Mouse (Mus musculus): ENCODE measurements at regions not wholly inside any gene's neighbourhood (a gene's known extent, or its start where the extent isn't known, plus 50 kb on each side); places are given as distances from the start of the nearest gene placed in this dataset.

GRCm38 (mm10) chr3:78908196-78908844 lies 378.0 kb downstream of the Rapgef2 start:
- in situ Hi-C loops (cut with MboI; ENCODE audit: unreplicated experiment in 2 of 2): loop anchor here in 1 of 2 experiments (5.0 to 25.0 kb wide), 3 partner anchors 271 to 1696 kb away; no protein-coding TSS in a partner anchor

GRCm38 (mm10) chr3:78907778-78908177 lies 378.5 kb downstream of the Rapgef2 start:
- in situ Hi-C loops (cut with MboI; ENCODE audit: unreplicated experiment in 2 of 2): loop anchor here in 1 of 2 experiments (5.0 to 25.0 kb wide), 3 partner anchors 270 to 1695 kb away; no protein-coding TSS in a partner anchor

GRCm38 (mm10) chr3:78901838-78902484 lies 384.4 kb downstream of the Rapgef2 start:
- in situ Hi-C loops (cut with MboI; ENCODE audit: unreplicated experiment in 2 of 2): loop anchor here in 1 of 2 experiments (25.0 kb wide), 2 partner anchors 265 to 1690 kb away; no protein-coding TSS in a partner anchor

GRCm38 (mm10) chr3:78901016-78901837 lies 385.1 kb downstream of the Rapgef2 start:
- in situ Hi-C loops (cut with MboI; ENCODE audit: unreplicated experiment in 2 of 2): loop anchor here in 1 of 2 experiments (25.0 kb wide), 2 partner anchors 264 to 1689 kb away; no protein-coding TSS in a partner anchor

- in situ Hi-C loops (cut with MboI; ENCODE audit: unreplicated experiment in 2 of 2): loop anchor here in 1 of 2 experiments (25.0 kb wide), 2 partner anchors 262 to 1687 kb away; no protein-coding TSS in a partner anchor
These were observed 386.7 kb downstream of the Rapgef2 start for GRCm38 (mm10) chr3:78899446-78900230.

GRCm38 (mm10) chr3:78889326-78889725 lies 397.0 kb downstream of the Rapgef2 start:
- in situ Hi-C loops (cut with MboI; ENCODE audit: unreplicated experiment in 2 of 2): no loop called here

GRCm38 (mm10) chr3:78884715-78885114 lies 401.6 kb downstream of the Rapgef2 start:
- in situ Hi-C loops (cut with MboI; ENCODE audit: unreplicated experiment in 2 of 2): no loop called here

GRCm38 (mm10) chr3:78884029-78884428 lies 402.3 kb downstream of the Rapgef2 start:
- in situ Hi-C loops (cut with MboI; ENCODE audit: unreplicated experiment in 2 of 2): no loop called here

- in situ Hi-C loops (cut with MboI; ENCODE audit: unreplicated experiment in 2 of 2): no loop called here
These were observed 406.2 kb downstream of the Rapgef2 start for GRCm38 (mm10) chr3:78880072-78880471.

- in situ Hi-C loops (cut with MboI; ENCODE audit: unreplicated experiment in 2 of 2): no loop called here
These were observed 409.0 kb downstream of the Rapgef2 start for GRCm38 (mm10) chr3:78877323-78877722.

- in situ Hi-C loops (cut with MboI; ENCODE audit: unreplicated experiment in 2 of 2): no loop called here
These were observed 419.4 kb downstream of the Rapgef2 start for GRCm38 (mm10) chr3:78866896-78867295.

- in situ Hi-C loops (cut with MboI; ENCODE audit: unreplicated experiment in 2 of 2): no loop called here
These were observed 420.1 kb downstream of the Rapgef2 start for GRCm38 (mm10) chr3:78866083-78866726.

GRCm38 (mm10) chr3:78863005-78863404 lies 423.3 kb downstream of the Rapgef2 start:
- in situ Hi-C loops (cut with MboI; ENCODE audit: unreplicated experiment in 2 of 2): no loop called here

- in situ Hi-C loops (cut with MboI; ENCODE audit: unreplicated experiment in 2 of 2): no loop called here
These were observed 439.5 kb downstream of the Rapgef2 start for GRCm38 (mm10) chr3:78846617-78847318.

GRCm38 (mm10) chr3:78841173-78841572 lies 445.1 kb downstream of the Rapgef2 start:
- in situ Hi-C loops (cut with MboI; ENCODE audit: unreplicated experiment in 2 of 2): no loop called here

GRCm38 (mm10) chr3:78836824-78837223 lies 449.5 kb downstream of the Rapgef2 start:
- in situ Hi-C loops (cut with MboI; ENCODE audit: unreplicated experiment in 2 of 2): no loop called here

GRCm38 (mm10) chr3:78825505-78825904 lies 460.8 kb downstream of the Rapgef2 start:
- in situ Hi-C loops (cut with MboI; ENCODE audit: unreplicated experiment in 2 of 2): no loop called here

- in situ Hi-C loops (cut with MboI; ENCODE audit: unreplicated experiment in 2 of 2): no loop called here
These were observed 473.9 kb downstream of the Rapgef2 start for GRCm38 (mm10) chr3:78812425-78812824.

All from v-Abl transformed pro-B cells (cell line).